Mouse (Mus musculus): ENCODE results near the gene Elf2.

DNA sequence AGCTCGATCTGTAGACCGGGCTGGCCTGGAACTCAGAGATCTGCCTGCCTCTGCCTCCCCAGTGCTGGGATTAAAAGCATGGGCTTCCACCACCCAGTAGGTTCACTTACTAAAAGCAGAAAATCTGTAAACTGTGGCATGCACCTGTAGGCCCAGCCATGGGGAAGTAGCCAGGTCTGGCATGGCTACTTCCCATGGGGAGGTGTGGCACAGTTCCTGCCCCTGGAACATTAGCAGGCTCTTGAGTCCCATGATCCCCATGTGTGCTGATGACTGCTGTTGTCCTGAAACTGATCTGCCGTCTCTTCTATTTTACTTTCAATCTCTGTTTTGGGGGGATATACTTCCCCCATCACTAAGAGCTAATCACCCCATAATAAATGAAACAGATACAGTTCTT lies 127.4 kb downstream of the Elf2 start:
- no peak for TF ChIP-seq CTCF (IDR thresholded peaks at IDR 0.05; ENCODE audit: borderline replicate concordance, extremely low read depth, insufficient read depth, insufficient read length)
- no peak for TF ChIP-seq POLR2A (IDR thresholded peaks at IDR 0.05; ENCODE audit: borderline replicate concordance, extremely low read depth, insufficient read depth, insufficient read length, poor library complexity, severe bottlenecking)
